Mouse (Mus musculus) lung, postnatal 0 days (tissue): ENCODE measurements around the gene Coq8b. TPM values are rescaled to one million over a fixed set of nuclear protein-coding genes. Genes with fewer than 3 reads are reported as not detected.

Experiments
- ATAC-seq: fragments of 200-750 bp; cut with Nextera tagmentation; 2 replicates; pipeline ENCODE4 v1.8.0; 2017; ENCODE audit warnings: moderate library complexity
- DNase-seq: peaks from one replicate; pipeline ENCODE4 v3.0.0-alpha.2; 2016; ENCODE audit warnings: low spot score
- H3K27ac ChIP-seq: fragments of 300-500 bp; sonication (generic); 2 replicates; pipeline ENCODE4 v1.5.1; 2014; ENCODE audit warnings: antibody characterized with exemption, mild to moderate bottlenecking, low read length, mixed read lengths
- H3K27me3 ChIP-seq: fragments of 300-500 bp; sonication (generic); replicated peaks from 2 replicates; pipeline ENCODE4 v1.6.1; 2014; ENCODE audit warnings: low read length, mixed read lengths; ENCODE audit not compliant: insufficient read depth
- H3K36me3 ChIP-seq: fragments of 300-500 bp; sonication (generic); 2 replicates; pipeline ENCODE4 v1.6.1; 2014; ENCODE audit warnings: low read length, mixed read lengths; ENCODE audit not compliant: insufficient read depth
- H3K4me1 ChIP-seq: fragments of 300-500 bp; sonication (generic); 2 replicates; pipeline ENCODE4 v1.6.1; 2014; ENCODE audit warnings: antibody characterized with exemption, low read depth, low read length, mixed read lengths; ENCODE audit not compliant: insufficient read depth
- H3K4me2 ChIP-seq: fragments of 300-500 bp; sonication (generic); replicated peaks from 2 replicates; pipeline ENCODE4 v1.6.1; 2014; ENCODE audit warnings: low read depth, mild to moderate bottlenecking, low read length, moderate library complexity, mixed read lengths
- H3K4me3 ChIP-seq: fragments of 300-500 bp; sonication (generic); 2 replicates; pipeline ENCODE4 v1.5.1; 2014; ENCODE audit warnings: low read depth, low read length
- H3K9ac ChIP-seq: fragments of 300-500 bp; sonication (generic); replicated peaks from 2 replicates; pipeline ENCODE4 v1.6.1; 2014; ENCODE audit warnings: low read depth, mild to moderate bottlenecking
- H3K9me3 ChIP-seq: fragments of 300-500 bp; sonication (generic); 2 replicates; pipeline ENCODE4 v1.6.1; 2016; ENCODE audit warnings: low read length, mixed read lengths
- CTCF ChIP-seq: IDR thresholded peaks from 2 replicates; pipeline ENCODE4 v1.5.1; 2016; ENCODE audit warnings: antibody characterized with exemption, mild to moderate bottlenecking
- EP300 ChIP-seq: IDR thresholded peaks from 2 replicates; pipeline ENCODE4 v1.6.1; 2016; ENCODE audit warnings: antibody characterized with exemption, mild to moderate bottlenecking, control low read depth
- WGBS: fragments of 180-500 bp; shearing (Covaris S2); extraction: QIAGEN DNeasy Blood & Tissue Kit; methylation state at CpG from one replicate; pipeline ENCODE4 v1.1.7; 2014; 5-methylcytosine and 5-hydroxymethylcytosine counted together
- polyA plus RNA-seq: library from polyadenylated mRNA; unstranded; fragments of >200 nt; fragmentation: Nextera tagmentation; extraction: Ambion mirVana; gene quantifications from 2 replicates; pipeline ENCODE4 v1.2.1, GENCODE M21; 2015

Coq8b gene
- polyA plus RNA-seq, 1 experiment from 2014 or later, result 21.3 TPM

DNA sequence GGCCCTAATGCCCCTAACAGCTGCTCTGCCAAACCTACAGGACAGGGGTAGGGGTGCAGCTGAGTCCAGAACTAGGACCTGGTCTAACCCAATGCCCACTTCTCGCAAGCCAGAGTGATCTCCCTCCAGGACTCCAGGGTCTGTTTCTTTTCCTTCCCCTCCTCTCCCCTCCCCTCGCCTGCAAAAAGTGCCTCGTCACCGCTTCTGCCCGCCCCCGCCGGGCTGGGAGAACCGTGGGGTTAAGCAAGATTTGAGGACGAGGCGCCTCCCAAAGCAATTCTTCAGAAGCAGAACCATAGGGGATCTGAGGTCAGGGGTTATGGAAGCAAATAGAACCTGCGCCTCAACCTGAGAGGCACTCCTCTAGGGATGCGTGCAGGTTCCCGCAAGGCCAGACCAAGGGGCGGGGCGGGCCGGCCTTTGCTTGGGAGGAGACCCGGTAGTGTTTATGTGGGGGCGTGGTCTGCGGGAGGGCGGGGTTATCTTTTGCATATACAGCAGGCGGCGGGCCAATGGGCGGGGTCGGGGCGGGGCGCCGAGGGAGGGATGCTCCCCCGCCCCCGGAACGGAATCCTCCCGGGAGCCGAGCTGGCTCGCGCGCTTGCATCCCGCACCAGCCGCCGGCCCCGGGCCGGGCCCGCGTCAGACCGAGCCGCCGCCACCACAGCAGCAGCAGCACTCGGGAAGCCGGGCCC, 25.5 kb downstream of the Coq8b start, which contains the start of gene Numbl:
Gene Numbl, plus strand, starts transcription at position 229 of the 695 bp plus-strand sequence.
- under 1% methylated on average over 40 of the region's 47 CpGs for WGBS
- no peaks in the 10 kb centered on the region for H3K36me3 ChIP-seq
- DNase-seq (peak; percentile 95), ATAC-seq (peak; percentile 87)
- peaks cover 10% of the 10 kb centered on the region; the same call in 1 of the 2 replicates for H3K4me1 ChIP-seq
- TF ChIP-seq CTCF (0 out of 2 replicates have a peak, but pooled peaks have one; percentile 2), EP300 (0 out of 2 replicates have a peak, but pooled peaks have one; percentile 41)
- peak within 1 kb of the TSS; percentile 95 for H3K4me2 ChIP-seq
- H3K27ac ChIP-seq, result peak within 1 kb of the TSS; percentile 68
- no peaks in the 10 kb centered on the region for H3K9me3 ChIP-seq
- peak within 1 kb of the TSS; percentile 77 for H3K4me3 ChIP-seq
- no peaks in the 10 kb centered on the region for H3K27me3 ChIP-seq
- H3K9ac ChIP-seq, result peak within 1 kb of the TSS; percentile 88

DNA sequence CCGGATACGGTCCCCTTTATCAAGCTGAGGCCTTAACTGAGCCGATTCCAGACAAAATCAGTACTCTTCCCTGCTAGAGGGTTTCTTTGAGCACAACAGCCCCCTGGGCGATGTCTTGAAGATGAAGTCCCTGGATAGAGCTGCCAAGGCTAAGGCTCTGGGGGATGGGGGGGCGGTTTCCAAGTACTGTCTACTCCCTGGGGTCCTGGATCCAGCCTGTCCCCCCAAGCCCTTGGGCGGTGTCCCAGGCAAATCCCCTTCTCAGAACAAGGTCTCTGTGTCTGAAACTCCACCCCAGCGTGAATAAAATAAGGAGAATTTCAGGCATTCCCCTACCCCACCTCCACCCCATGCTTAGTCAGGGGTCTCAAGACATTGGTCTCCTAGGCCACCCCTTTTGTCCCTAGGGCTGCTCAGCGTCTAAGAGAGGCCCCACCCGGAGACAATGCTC, 26.5 kb downstream of the Coq8b start:
- Histone ChIP-seq H3K4me2 (peak overlapping the region; percentile 95), H3K27me3 (no peaks in the 10 kb centered on the region), H3K4me1 (peaks cover 10% of the 10 kb centered on the region; the same call in 1 of the 2 replicates), H3K36me3 (no peaks in the 10 kb centered on the region), H3K4me3 (peak overlapping the region; percentile 77), H3K9me3 (no peaks in the 10 kb centered on the region), H3K9ac (peak overlapping the region; percentile 88), H3K27ac (peak overlapping the region; percentile 68)
- DNase-seq (peak; percentile 24), ATAC-seq (no peak)
- TF ChIP-seq CTCF (no peak), EP300 (no peak)
- 3% methylated on average over 9 of the region's 9 CpGs for WGBS

DNA sequence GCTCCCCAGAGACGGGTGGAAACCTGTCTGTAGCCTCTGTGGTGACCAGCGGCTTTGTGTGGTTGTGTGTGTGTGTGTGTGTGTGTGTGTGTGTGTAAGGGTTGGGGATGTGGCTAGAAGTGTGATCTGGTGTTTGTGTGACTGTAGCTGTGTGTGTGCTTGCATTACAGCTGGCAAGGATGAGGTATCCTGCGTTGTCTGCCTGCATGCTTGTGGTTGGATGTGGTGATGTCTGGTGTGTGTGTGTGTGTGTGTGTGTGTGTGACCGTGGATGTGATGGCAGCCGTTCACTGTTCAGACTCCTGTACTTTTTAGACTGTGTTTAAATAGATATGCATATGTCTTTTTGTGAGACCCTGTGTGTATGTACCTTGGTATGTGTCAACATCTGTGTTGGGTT, 26.9 kb downstream of the Coq8b start:
- Histone ChIP-seq H3K27ac (peak overlapping the region; percentile 68; the same call in 1 of the 2 replicates), H3K36me3 (no peaks in the 10 kb centered on the region), H3K4me3 (peak overlapping the region; percentile 77), H3K27me3 (no peaks in the 10 kb centered on the region), H3K4me1 (peaks cover 10% of the 10 kb centered on the region; the same call in 1 of the 2 replicates), H3K4me2 (peak overlapping the region; percentile 95), H3K9me3 (no peaks in the 10 kb centered on the region), H3K9ac (peak overlapping the region; percentile 88)
- WGBS, result 24% methylated on average over 5 of the region's 5 CpGs
- TF ChIP-seq EP300 (no peak), CTCF (no peak)
- no peak for ATAC-seq
- DNase-seq, result no peak

DNA sequence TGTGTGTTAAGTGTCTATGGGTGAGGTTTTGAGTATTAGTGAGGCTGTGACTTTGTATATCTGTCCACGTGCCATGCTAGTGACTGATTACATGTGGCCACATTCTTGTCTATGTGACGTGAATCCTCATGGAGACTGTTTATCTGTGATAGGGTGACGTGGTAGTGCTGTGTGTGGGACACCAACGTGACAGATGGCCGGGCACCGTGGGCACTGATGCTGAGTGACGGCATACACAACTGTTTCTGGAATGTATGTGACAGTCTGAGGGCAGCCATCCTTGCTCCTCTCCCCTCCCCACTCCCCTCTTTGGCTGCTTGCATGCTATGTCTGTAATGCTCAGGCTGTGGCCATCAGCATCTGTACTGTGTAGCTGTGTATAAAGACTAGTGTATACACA, 28.0 kb downstream of the Coq8b start:
- Histone ChIP-seq H3K9me3 (no peaks in the 10 kb centered on the region), H3K4me2 (no peak overlapping the region), H3K27me3 (no peaks in the 10 kb centered on the region), H3K36me3 (no peaks in the 10 kb centered on the region), H3K4me3 (no peak overlapping the region), H3K4me1 (peaks cover 10% of the 10 kb centered on the region; the same call in 1 of the 2 replicates), H3K9ac (no peak overlapping the region), H3K27ac (no peak overlapping the region)
- DNase-seq, result peak; percentile 29
- 48% methylated on average over 7 of the region's 7 CpGs for WGBS
- peak; percentile 1; the same call in 1 of the 2 replicates for ATAC-seq
- TF ChIP-seq EP300 (no peak), CTCF (no peak)

DNA sequence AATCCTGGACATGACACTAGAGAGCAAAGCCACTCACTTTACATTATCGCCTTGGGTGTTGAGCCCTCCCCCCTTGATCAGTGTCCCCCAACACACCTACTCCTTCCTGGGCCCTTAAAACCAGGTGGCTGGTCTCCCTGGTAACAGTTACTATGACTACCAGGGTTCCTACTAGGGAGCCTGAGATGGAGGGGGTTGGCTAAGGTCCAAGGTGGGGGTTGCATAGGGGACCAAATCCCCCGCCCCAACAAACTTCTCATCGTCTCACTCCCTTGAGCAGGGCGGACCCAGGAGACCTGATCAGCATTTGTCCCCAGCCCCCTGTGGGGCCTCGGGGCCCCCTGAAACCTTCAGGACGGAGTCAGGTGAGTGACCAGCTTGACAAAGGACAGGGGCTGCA, 29.1 kb downstream of the Coq8b start:
- no peak for TF ChIP-seq CTCF
- TF ChIP-seq EP300, result no peak
- no peaks in the 10 kb centered on the region for H3K36me3 ChIP-seq
- H3K9me3 ChIP-seq, result no peaks in the 10 kb centered on the region
- no peak overlapping the region for H3K4me3 ChIP-seq
- no peak overlapping the region for H3K9ac ChIP-seq
- peaks cover 10% of the 10 kb centered on the region; the same call in 1 of the 2 replicates for H3K4me1 ChIP-seq
- no peaks in the 10 kb centered on the region for H3K27me3 ChIP-seq
- H3K4me2 ChIP-seq, result no peak overlapping the region
- DNase-seq (no peak), ATAC-seq (no peak)
- no peak overlapping the region for H3K27ac ChIP-seq
- 71% methylated on average over 6 of the region's 6 CpGs for WGBS

DNA sequence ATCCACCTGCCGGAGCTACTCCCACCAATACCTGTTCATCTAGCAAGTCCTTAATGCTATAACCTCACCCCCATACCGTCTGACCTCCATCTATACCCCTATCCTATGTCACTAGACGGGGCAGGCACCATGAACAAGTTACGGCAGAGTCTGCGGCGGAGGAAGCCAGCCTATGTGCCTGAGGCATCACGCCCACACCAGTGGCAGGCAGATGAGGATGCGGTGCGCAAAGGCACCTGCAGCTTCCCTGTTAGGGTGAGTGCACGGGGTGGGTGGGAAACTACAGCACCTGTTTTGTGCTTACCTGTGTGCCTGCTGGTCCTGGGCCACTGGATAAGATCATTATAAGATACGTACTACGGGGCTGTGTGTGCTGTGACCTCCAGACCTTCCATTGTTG, 31.9 kb downstream of the Coq8b start:
- WGBS, result 91% methylated on average over 12 of the region's 12 CpGs
- ATAC-seq, result no peak
- peaks cover 7% of the 10 kb centered on the region; the same call in 1 of the 2 replicates for H3K36me3 ChIP-seq

More for the DNA sequence above, 31.9 kb downstream of the Coq8b start:
- H3K4me1 ChIP-seq, result no peaks in the 10 kb centered on the region
- no peak overlapping the region for H3K4me3 ChIP-seq
- TF ChIP-seq EP300 (no peak), CTCF (no peak)
- no peak overlapping the region for H3K4me2 ChIP-seq
- no peaks in the 10 kb centered on the region for H3K9me3 ChIP-seq
- no peak overlapping the region for H3K27ac ChIP-seq
- H3K27me3 ChIP-seq, result no peaks in the 10 kb centered on the region
- DNase-seq, result no peak
- H3K9ac ChIP-seq, result no peak overlapping the region
